Mouse (Mus musculus) hindbrain, embryonic 16.5 days (tissue): ENCODE measurements at regions not wholly inside any gene's neighbourhood (a gene's known extent, or its start where the extent isn't known, plus 50 kb on each side); places are given as distances from the start of the nearest gene placed in this dataset.

Experiments used
- ATAC-seq: fragments of 200-750 bp; cut with Nextera tagmentation; 2 replicates; pipeline ENCODE4 v1.8.0; 2017; ENCODE audit warnings: moderate TSS enrichment, moderate library complexity
- H3K27ac ChIP-seq: fragments of 300-500 bp; sonication (generic); 2 replicates; pipeline ENCODE4 v1.5.1; 2014; ENCODE audit warnings: low read depth, mild to moderate bottlenecking, control low read depth, low read length, moderate library complexity
- H3K27me3 ChIP-seq: fragments of 300-500 bp; sonication (generic); replicated peaks from 2 replicates; pipeline ENCODE4 v1.6.1; 2014; ENCODE audit warnings: low read length; ENCODE audit not compliant: control insufficient read depth, insufficient read depth
- H3K36me3 ChIP-seq: fragments of 300-500 bp; sonication (generic); 2 replicates; pipeline ENCODE4 v1.6.1; 2014; ENCODE audit warnings: mild to moderate bottlenecking, low read length, moderate library complexity, mixed read lengths; ENCODE audit not compliant: control insufficient read depth, insufficient read depth
- H3K4me1 ChIP-seq: fragments of 300-500 bp; sonication (generic); 2 replicates; pipeline ENCODE4 v1.6.1; 2014; ENCODE audit warnings: low read depth, low read length; ENCODE audit not compliant: control insufficient read depth, insufficient read depth
- H3K4me2 ChIP-seq: fragments of 300-500 bp; sonication (generic); 2 replicates; pipeline ENCODE4 v1.6.1; 2014; ENCODE audit warnings: mild to moderate bottlenecking, low read length, control low read depth, moderate library complexity
- H3K4me3 ChIP-seq: fragments of 300-500 bp; sonication (generic); 2 replicates; pipeline ENCODE4 v1.5.1; 2014; ENCODE audit warnings: mild to moderate bottlenecking, low read length, control low read depth, moderate library complexity
- H3K9ac ChIP-seq: fragments of 300-500 bp; sonication (generic); 2 replicates; pipeline ENCODE4 v1.6.1; 2014; ENCODE audit warnings: low read depth, mild to moderate bottlenecking, control low read depth, low read length, moderate library complexity
- H3K9me3 ChIP-seq: fragments of 300-500 bp; sonication (generic); 2 replicates; pipeline ENCODE4 v1.6.1; 2014; ENCODE audit warnings: mild to moderate bottlenecking, low read length, moderate library complexity; ENCODE audit not compliant: control insufficient read depth
- WGBS: fragments of 180-500 bp; shearing (Covaris S2); extraction: QIAGEN DNeasy Blood & Tissue Kit; methylation state at CpG from one replicate; pipeline ENCODE4 v1.1.7; 2014; 5-methylcytosine and 5-hydroxymethylcytosine counted together

GRCm38 (mm10) chr13:59976425-59976824 lies 153.5 kb upstream of the Tut7 start:
- H3K9ac ChIP-seq = no peak overlapping the region
- no peak overlapping the region for H3K4me2 ChIP-seq
- no peaks in the 10 kb centered on the region for H3K27me3 ChIP-seq
- ATAC-seq = no peak
- no peak overlapping the region for H3K27ac ChIP-seq
- H3K4me3 ChIP-seq = no peak overlapping the region
- H3K36me3 ChIP-seq = no peaks in the 10 kb centered on the region
- peaks cover 4% of the 10 kb centered on the region for H3K4me1 ChIP-seq
- WGBS = 67% methylated on average over 5 of the region's 5 CpGs
- 0 out of 2 replicates have a peak, but pooled peaks cover 2% of the 10 kb centered on the region for H3K9me3 ChIP-seq

GRCm38 (mm10) chr13:59972093-59972427 lies 149.1 kb upstream of the Tut7 start:
- Histone ChIP-seq H3K27ac (no peak overlapping the region), H3K27me3 (no peaks in the 10 kb centered on the region), H3K9me3 (no peaks in the 10 kb centered on the region), H3K4me1 (peaks cover 8% of the 10 kb centered on the region), H3K4me3 (no peak overlapping the region), H3K36me3 (no peaks in the 10 kb centered on the region), H3K9ac (no peak overlapping the region; the same call in 1 of the 2 replicates), H3K4me2 (peak overlapping the region; percentile 42)
- 32% methylated on average over 9 of the region's 9 CpGs for WGBS
- ATAC-seq = peak; percentile 45

- WGBS = 4% methylated on average over 25 of the region's 25 CpGs
- Histone ChIP-seq H3K9ac (no peak overlapping the region; the same call in 1 of the 2 replicates), H3K27ac (no peak overlapping the region), H3K4me2 (peak overlapping the region; percentile 42), H3K4me3 (peak overlapping the region; percentile 0; the same call in 1 of the 2 replicates), H3K4me1 (peaks cover 8% of the 10 kb centered on the region), H3K36me3 (no peaks in the 10 kb centered on the region), H3K27me3 (no peaks in the 10 kb centered on the region), H3K9me3 (no peaks in the 10 kb centered on the region)
- ATAC-seq = peak; percentile 64
Measured at GRCm38 (mm10) chr13:59971231-59972092, 148.5 kb upstream of the Tut7 start.

- Histone ChIP-seq H3K9me3 (no peaks in the 10 kb centered on the region), H3K27ac (no peak overlapping the region), H3K4me3 (no peak overlapping the region), H3K9ac (no peak overlapping the region), H3K4me2 (no peak overlapping the region), H3K27me3 (no peaks in the 10 kb centered on the region), H3K36me3 (no peaks in the 10 kb centered on the region), H3K4me1 (peaks cover 8% of the 10 kb centered on the region)
- 45% methylated on average over 6 of the region's 6 CpGs for WGBS
- ATAC-seq = no peak
Measured at GRCm38 (mm10) chr13:59970430-59970829, 147.5 kb upstream of the Tut7 start.

GRCm38 (mm10) chr13:59969484-59969883 lies 146.5 kb upstream of the Tut7 start:
- Histone ChIP-seq H3K4me2 (no peak overlapping the region), H3K27me3 (no peaks in the 10 kb centered on the region), H3K4me1 (peaks cover 8% of the 10 kb centered on the region), H3K36me3 (no peaks in the 10 kb centered on the region), H3K27ac (no peak overlapping the region), H3K4me3 (no peak overlapping the region), H3K9ac (no peak overlapping the region), H3K9me3 (no peaks in the 10 kb centered on the region)
- ATAC-seq = no peak
- 64% methylated on average over 3 of the region's 3 CpGs for WGBS

GRCm38 (mm10) chr13:59968584-59969240 lies 145.8 kb upstream of the Tut7 start:
- H3K9ac ChIP-seq = no peak overlapping the region
- no peak for ATAC-seq
- peaks cover 8% of the 10 kb centered on the region for H3K4me1 ChIP-seq
- no peaks in the 10 kb centered on the region for H3K9me3 ChIP-seq
- WGBS = 87% methylated on average over 19 of the region's 19 CpGs
- no peak overlapping the region for H3K4me3 ChIP-seq
- no peak overlapping the region for H3K4me2 ChIP-seq
- no peaks in the 10 kb centered on the region for H3K27me3 ChIP-seq
- H3K27ac ChIP-seq = no peak overlapping the region
- H3K36me3 ChIP-seq = no peaks in the 10 kb centered on the region

- Histone ChIP-seq H3K9me3 (no peaks in the 10 kb centered on the region), H3K27me3 (no peaks in the 10 kb centered on the region), H3K27ac (no peak overlapping the region), H3K4me3 (no peak overlapping the region), H3K4me2 (no peak overlapping the region), H3K36me3 (no peaks in the 10 kb centered on the region), H3K9ac (no peak overlapping the region), H3K4me1 (peaks cover 5% of the 10 kb centered on the region)
- WGBS = 81% methylated on average over 17 of the region's 17 CpGs
- ATAC-seq = no peak
Measured at GRCm38 (mm10) chr13:59966535-59967255, 143.7 kb upstream of the Tut7 start.

- Histone ChIP-seq H3K4me3 (no peak overlapping the region), H3K27me3 (no peaks in the 10 kb centered on the region), H3K4me1 (no peaks in the 10 kb centered on the region), H3K36me3 (no peaks in the 10 kb centered on the region), H3K9me3 (no peaks in the 10 kb centered on the region), H3K4me2 (no peak overlapping the region), H3K9ac (no peak overlapping the region), H3K27ac (no peak overlapping the region)
- ATAC-seq = no peak
- WGBS = 98% methylated on average over 2 of the region's 2 CpGs
Measured at GRCm38 (mm10) chr13:59964981-59965380, 142.0 kb upstream of the Tut7 start.
